Mouse (Mus musculus): ENCODE measurements around the gene Peli3. TPM values are rescaled to one million over a fixed set of nuclear protein-coding genes. Genes with fewer than 3 reads are reported as not detected.
A peak's percentile ranks its signal among the peaks of the same experiment; 100 is the strongest.

Gene Peli3
- polyA plus RNA-seq (2015; fragmentation: Nextera tagmentation; extraction: Ambion mirVana) = 11.3 and 17.0 TPM in 2 replicates

DNA sequence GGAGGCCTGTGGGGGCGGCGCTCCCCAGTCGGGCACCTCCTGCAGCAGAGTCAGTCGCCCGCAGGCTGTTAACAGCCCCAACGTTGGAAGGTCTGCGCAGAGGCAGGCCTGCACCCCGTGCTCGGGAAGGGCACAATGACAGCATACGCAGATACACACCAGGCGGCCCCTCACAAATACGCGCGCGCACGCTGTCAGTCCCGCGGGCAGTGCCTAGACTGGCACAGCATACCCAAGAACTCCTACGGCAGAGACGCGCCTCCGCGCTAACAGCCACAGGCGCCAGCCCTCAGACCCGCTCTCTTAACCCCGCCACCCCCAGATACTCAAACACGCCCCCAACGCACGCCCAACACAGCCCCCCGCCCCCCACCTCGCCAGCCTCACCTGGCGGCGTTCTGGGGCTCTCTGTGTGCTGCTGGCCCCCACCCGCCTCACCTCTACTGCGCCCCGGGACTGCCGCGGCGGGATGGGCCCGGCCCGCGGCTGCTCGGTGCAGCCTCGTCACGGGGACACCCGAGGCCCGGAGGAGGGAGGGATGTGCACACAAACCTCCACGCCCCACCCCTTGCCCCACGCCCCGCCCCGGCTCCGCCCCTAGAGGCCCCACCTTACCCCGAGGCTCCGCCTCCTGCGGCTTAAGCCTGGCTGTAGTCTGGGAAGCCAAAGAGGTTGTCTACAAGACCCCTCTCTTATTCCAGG, at the start of gene Peli3:
Peli3 (minus strand) TSS at position 577 of the 702 bp plus-strand sequence.
- H3K4me2 ChIP-seq (ENCODE audit: low read length) = peak within 1 kb of the TSS; percentile 68
- H3K4me1 ChIP-seq (ENCODE audit: control insufficient read depth, insufficient read depth, low read length) = peaks cover 11% of the 10 kb centered on the region
- WGBS = under 1% methylated on average over 54 of the region's 55 CpGs
- H3K9me3 ChIP-seq (replicated peaks; ENCODE audit: control insufficient read depth, low read length, poor library complexity, severe bottlenecking) = no peaks in the 10 kb centered on the region
- peak within 1 kb of the TSS; percentile 83 for H3K9ac ChIP-seq (ENCODE audit: low read depth, low read length)
- ATAC-seq = peak; percentile 94
- peak within 1 kb of the TSS; percentile 82 for H3K27ac ChIP-seq (ENCODE audit: low read length)
- no peaks in the 10 kb centered on the region for H3K27me3 ChIP-seq (ENCODE audit: control insufficient read depth, insufficient read depth, low read depth, low read length)
- H3K4me3 ChIP-seq (ENCODE audit: low read depth, low read length) = peak within 1 kb of the TSS; percentile 70
- H3K36me3 ChIP-seq (ENCODE audit: control insufficient read depth, insufficient read depth, low read length) = peaks cover 3% of the 10 kb centered on the region; the same call in 1 of the 2 replicates

DNA sequence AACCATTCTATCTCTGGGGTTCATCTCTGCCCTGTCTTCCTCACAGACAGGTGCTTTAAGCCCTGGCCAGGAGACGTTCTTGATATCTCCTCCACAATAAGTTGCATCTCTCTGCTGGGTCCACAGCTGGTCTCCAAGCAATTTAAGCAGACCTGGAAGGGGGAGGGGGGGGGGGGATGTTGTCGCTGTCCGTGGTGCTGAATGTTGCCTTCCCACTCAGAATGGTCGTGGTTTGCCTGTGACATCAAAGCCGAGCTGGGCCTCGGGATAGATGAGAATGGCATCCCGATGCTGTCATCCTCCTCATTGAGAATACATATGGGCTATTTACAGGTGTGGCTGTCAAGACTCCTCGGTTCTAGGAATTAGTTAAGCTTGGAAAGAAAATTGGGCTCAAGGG, 49.4 kb upstream of the Peli3 start:
- H3K9ac ChIP-seq (ENCODE audit: low read depth, low read length) = no peak overlapping the region
- WGBS = 23% methylated on average over 8 of the region's 8 CpGs
- no peak overlapping the region; the same call in 1 of the 2 replicates for H3K4me2 ChIP-seq (ENCODE audit: low read length)
- ATAC-seq = no peak
- peaks cover 9% of the 10 kb centered on the region for H3K27me3 ChIP-seq (ENCODE audit: control insufficient read depth, insufficient read depth, low read depth, low read length)
- H3K4me3 ChIP-seq (ENCODE audit: low read depth, low read length) = no peak overlapping the region
- no peaks in the 10 kb centered on the region for H3K36me3 ChIP-seq (ENCODE audit: control insufficient read depth, insufficient read depth, low read length)
- H3K4me1 ChIP-seq (ENCODE audit: control insufficient read depth, insufficient read depth, low read length) = peaks cover 50% of the 10 kb centered on the region
- no peaks in the 10 kb centered on the region for H3K9me3 ChIP-seq (replicated peaks; ENCODE audit: control insufficient read depth, low read length, poor library complexity, severe bottlenecking)
- H3K27ac ChIP-seq (ENCODE audit: low read length) = no peak overlapping the region

- peaks cover 48% of the 10 kb centered on the region for H3K4me1 ChIP-seq (ENCODE audit: control insufficient read depth, insufficient read depth, low read length)
- peak; percentile 21 for ATAC-seq
- peaks cover 5% of the 10 kb centered on the region; the same call in 1 of the 2 replicates for H3K36me3 ChIP-seq (ENCODE audit: control insufficient read depth, insufficient read depth, low read length)
- H3K9me3 ChIP-seq (replicated peaks; ENCODE audit: control insufficient read depth, low read length, poor library complexity, severe bottlenecking) = no peaks in the 10 kb centered on the region
- H3K4me2 ChIP-seq (ENCODE audit: low read length) = peak overlapping the region; percentile 84
- 4% methylated on average over 13 of the region's 22 CpGs for WGBS
- peaks cover 24% of the 10 kb centered on the region for H3K27me3 ChIP-seq (ENCODE audit: control insufficient read depth, insufficient read depth, low read depth, low read length)
- H3K4me3 ChIP-seq (ENCODE audit: low read depth, low read length) = peak overlapping the region; percentile 22; the same call in 1 of the 2 replicates
- peak overlapping the region; percentile 35 for H3K9ac ChIP-seq (ENCODE audit: low read depth, low read length)
- no peak overlapping the region for H3K27ac ChIP-seq (ENCODE audit: low read length)
Measured at GRCm38 (mm10) chr19:4990716-4991115, 47.8 kb upstream of the Peli3 start.

GRCm38 (mm10) chr19:4990256-4990625, 47.3 kb upstream of the Peli3 start, which contains the start of gene Npas4:
Gene Npas4, minus strand, starts transcription at chr19:4990316.
- WGBS = 12% methylated on average over 4 of the region's 4 CpGs
- Histone ChIP-seq H3K9me3 (replicated peaks; ENCODE audit: control insufficient read depth, low read length, poor library complexity, severe bottlenecking) (no peaks in the 10 kb centered on the region), H3K4me2 (ENCODE audit: low read length) (peak within 1 kb of the TSS; percentile 84), H3K27ac (ENCODE audit: low read length) (peak within 1 kb of the TSS; percentile 77), H3K9ac (ENCODE audit: low read depth, low read length) (peak within 1 kb of the TSS; percentile 78), H3K4me1 (ENCODE audit: control insufficient read depth, insufficient read depth, low read length) (peaks cover 48% of the 10 kb centered on the region), H3K36me3 (ENCODE audit: control insufficient read depth, insufficient read depth, low read length) (peaks cover 5% of the 10 kb centered on the region; the same call in 1 of the 2 replicates), H3K27me3 (ENCODE audit: control insufficient read depth, insufficient read depth, low read depth, low read length) (peaks cover 28% of the 10 kb centered on the region), H3K4me3 (ENCODE audit: low read depth, low read length) (peak within 1 kb of the TSS; percentile 56)
- ATAC-seq = no peak

DNA sequence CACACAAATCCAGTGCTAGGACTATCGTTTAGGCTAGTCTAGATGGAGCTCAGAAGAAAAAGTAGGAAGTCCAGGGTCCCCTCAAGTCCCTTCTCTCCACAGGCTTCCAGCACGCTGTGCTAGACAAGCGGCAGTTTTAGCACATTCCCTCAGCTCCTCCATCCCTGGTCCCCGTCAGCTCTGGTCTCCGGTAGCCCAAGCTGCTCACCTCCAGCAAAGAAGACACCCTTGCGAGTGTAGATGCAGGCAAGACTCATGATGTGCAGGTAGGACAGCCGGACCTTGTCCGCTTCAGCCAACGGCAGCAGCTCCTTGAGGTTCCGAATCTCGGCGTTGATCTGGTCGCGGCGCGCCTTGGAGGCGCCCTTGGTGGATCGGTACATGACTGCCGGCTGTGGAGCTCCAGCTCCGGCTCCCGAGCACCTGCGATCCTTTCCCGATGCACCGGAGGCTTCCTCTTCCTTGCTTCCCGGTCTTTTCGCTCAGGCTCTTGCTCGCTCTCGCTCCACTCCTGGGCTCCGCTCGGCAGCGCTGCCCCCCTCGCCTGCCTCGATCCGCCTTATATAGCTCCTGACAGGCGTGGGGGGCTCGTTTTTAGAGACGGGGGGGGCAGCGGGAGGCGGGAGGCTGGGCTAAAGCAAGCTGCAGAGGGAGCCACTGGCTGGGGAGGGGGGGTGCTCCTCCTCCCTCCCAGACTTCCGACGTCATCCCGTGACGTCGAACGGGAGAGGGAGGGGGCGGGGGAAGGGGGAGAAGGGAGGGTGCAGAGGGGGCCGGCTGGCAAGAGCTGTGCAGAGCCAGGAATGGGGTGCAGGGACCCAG, 46.7 kb upstream of the Peli3 start:
- peak; percentile 81 for ATAC-seq
- Histone ChIP-seq H3K4me1 (ENCODE audit: control insufficient read depth, insufficient read depth, low read length) (peaks cover 43% of the 10 kb centered on the region), H3K9ac (ENCODE audit: low read depth, low read length) (peak overlapping the region; percentile 78), H3K9me3 (replicated peaks; ENCODE audit: control insufficient read depth, low read length, poor library complexity, severe bottlenecking) (no peaks in the 10 kb centered on the region), H3K27ac (ENCODE audit: low read length) (peak overlapping the region; percentile 77), H3K4me2 (ENCODE audit: low read length) (peak overlapping the region; percentile 84), H3K36me3 (ENCODE audit: control insufficient read depth, insufficient read depth, low read length) (peaks cover 5% of the 10 kb centered on the region; the same call in 1 of the 2 replicates), H3K4me3 (ENCODE audit: low read depth, low read length) (peak overlapping the region; percentile 56), H3K27me3 (ENCODE audit: control insufficient read depth, insufficient read depth, low read depth, low read length) (peaks cover 30% of the 10 kb centered on the region)
- 10% methylated on average over 41 of the region's 47 CpGs for WGBS

DNA sequence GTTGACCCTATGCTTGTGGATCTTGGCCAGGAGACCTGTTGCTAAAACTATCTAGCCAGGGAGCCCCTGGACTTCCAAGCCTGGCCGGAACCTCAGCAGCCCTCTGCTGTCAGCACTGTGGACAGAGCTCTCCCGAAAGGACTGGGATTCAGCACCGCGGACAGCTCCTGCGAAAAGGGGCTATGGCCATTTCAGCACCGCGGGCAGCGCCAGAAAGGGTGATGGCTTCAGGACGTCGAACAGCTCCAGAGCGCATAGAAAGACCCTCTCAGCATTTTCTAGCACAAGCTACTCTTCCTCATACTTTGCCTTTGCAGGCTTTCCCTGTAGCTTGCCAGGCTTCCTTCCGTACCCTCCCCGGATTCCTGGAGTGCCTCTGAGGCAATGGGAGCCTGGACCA, 46.1 kb upstream of the Peli3 start:
- Histone ChIP-seq H3K9ac (ENCODE audit: low read depth, low read length) (peak overlapping the region; percentile 78), H3K27me3 (ENCODE audit: control insufficient read depth, insufficient read depth, low read depth, low read length) (peaks cover 36% of the 10 kb centered on the region), H3K4me3 (ENCODE audit: low read depth, low read length) (peak overlapping the region; percentile 56), H3K27ac (ENCODE audit: low read length) (no peak overlapping the region; the same call in 1 of the 2 replicates), H3K4me1 (ENCODE audit: control insufficient read depth, insufficient read depth, low read length) (peaks cover 37% of the 10 kb centered on the region), H3K4me2 (ENCODE audit: low read length) (peak overlapping the region; percentile 84), H3K9me3 (replicated peaks; ENCODE audit: control insufficient read depth, low read length, poor library complexity, severe bottlenecking) (no peaks in the 10 kb centered on the region), H3K36me3 (ENCODE audit: control insufficient read depth, insufficient read depth, low read length) (peaks cover 5% of the 10 kb centered on the region)
- no peak for ATAC-seq
- WGBS = 4% methylated on average over 13 of the region's 13 CpGs

- peaks cover 31% of the 10 kb centered on the region for H3K27me3 ChIP-seq (ENCODE audit: control insufficient read depth, insufficient read depth, low read depth, low read length)
- H3K9me3 ChIP-seq (replicated peaks; ENCODE audit: control insufficient read depth, low read length, poor library complexity, severe bottlenecking) = no peaks in the 10 kb centered on the region
- H3K9ac ChIP-seq (ENCODE audit: low read depth, low read length) = no peak overlapping the region
- H3K4me1 ChIP-seq (ENCODE audit: control insufficient read depth, insufficient read depth, low read length) = no peaks in the 10 kb centered on the region
- H3K36me3 ChIP-seq (ENCODE audit: control insufficient read depth, insufficient read depth, low read length) = peaks cover 5% of the 10 kb centered on the region
- no peak overlapping the region for H3K27ac ChIP-seq (ENCODE audit: low read length)
- no peak overlapping the region for H3K4me3 ChIP-seq (ENCODE audit: low read depth, low read length)
- no peak overlapping the region for H3K4me2 ChIP-seq (ENCODE audit: low read length)
- no peak for ATAC-seq
Measured at GRCm38 (mm10) chr19:4981767-4982166, 38.8 kb upstream of the Peli3 start.

DNA sequence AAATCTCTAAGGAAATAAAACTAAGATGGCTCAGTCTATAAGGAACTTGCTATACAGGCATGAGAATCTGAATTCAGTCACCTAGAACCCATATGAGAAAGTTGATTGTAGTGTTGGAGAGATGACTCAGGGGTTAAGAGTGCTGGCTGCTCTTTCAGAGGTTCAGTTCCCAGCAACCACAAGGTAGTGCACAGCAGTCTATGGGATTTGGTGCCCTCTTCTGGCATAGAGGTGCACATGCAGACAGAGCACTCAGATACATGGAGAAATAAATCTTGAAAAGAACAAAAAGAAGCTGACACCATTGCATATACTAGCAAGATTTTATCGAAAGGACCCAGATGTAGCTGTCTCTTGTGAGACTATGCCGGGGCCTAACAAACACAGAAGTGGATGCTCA, 25.3 kb upstream of the Peli3 start:
- Histone ChIP-seq H3K27me3 (ENCODE audit: control insufficient read depth, insufficient read depth, low read depth, low read length) (no peaks in the 10 kb centered on the region), H3K4me3 (ENCODE audit: low read depth, low read length) (no peak overlapping the region), H3K9ac (ENCODE audit: low read depth, low read length) (no peak overlapping the region), H3K9me3 (replicated peaks; ENCODE audit: control insufficient read depth, low read length, poor library complexity, severe bottlenecking) (no peaks in the 10 kb centered on the region), H3K4me2 (ENCODE audit: low read length) (no peak overlapping the region), H3K27ac (ENCODE audit: low read length) (no peak overlapping the region), H3K4me1 (ENCODE audit: control insufficient read depth, insufficient read depth, low read length) (no peaks in the 10 kb centered on the region), H3K36me3 (ENCODE audit: control insufficient read depth, insufficient read depth, low read length) (peaks cover 11% of the 10 kb centered on the region)
- WGBS = 89% methylated on average over 2 of the region's 2 CpGs
- no peak for ATAC-seq

Measured in midbrain, embryonic 16.5 days (tissue).